Mouse (Mus musculus): ENCODE measurements around the gene Prss46.

DNA sequence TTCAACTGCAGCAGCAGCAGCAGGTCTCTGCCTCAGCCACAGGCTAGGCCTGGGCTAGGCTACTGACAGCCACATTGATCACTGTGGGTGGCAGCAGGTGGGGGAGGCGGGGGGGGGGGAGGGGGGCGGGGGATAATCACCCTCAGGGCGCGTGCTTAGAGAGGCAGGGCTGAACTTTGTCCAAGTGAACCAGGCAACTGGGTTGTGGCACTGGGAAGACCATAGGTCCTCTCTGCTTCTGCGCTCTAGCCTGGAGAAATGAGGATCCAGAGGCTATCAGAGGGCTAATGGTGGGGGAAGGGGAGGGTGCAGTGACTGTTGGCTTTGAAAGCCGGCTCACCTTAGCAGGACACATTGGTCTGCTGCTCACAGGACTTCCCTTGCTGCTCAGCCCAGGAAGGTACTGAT is 31.0 kb downstream of the Prss46 start:
- TF ChIP-seq POLR2A (IDR thresholded peaks at IDR 0.05; ENCODE audit: extremely low read depth, insufficient read depth, low read length) (no peak), CTCF (IDR thresholded peaks at IDR 0.05; ENCODE audit: extremely low read depth, insufficient read depth, low read length) (no peak)
